Mouse (Mus musculus) MEL (cell line): ENCODE data around the gene Brpf3. TPM values are rescaled to one million over a fixed set of nuclear protein-coding genes. Genes with fewer than 3 reads are reported as not detected.

Source experiments
- DNase-seq: peaks from one replicate; pipeline ENCODE4 v3.0.0; 2011; ENCODE audit warnings: low read depth, low spot score
- H3K27ac ChIP-seq: 2 replicates; pipeline ENCODE4 v1.5.1; 2012; ENCODE audit warnings: low read depth, mild to moderate bottlenecking, control low read depth, low read length, moderate library complexity; ENCODE audit not compliant: control insufficient read depth
- H3K27me3 ChIP-seq, 2 experiments: fragments of 150-350 bp in 1 of 2; sonication (generic) in 1 of 2; 2 replicates each; pipeline ENCODE4 v1.6.1; 2012; ENCODE audit warnings: low read length in 2 of 2, mild to moderate bottlenecking in 2 of 2, improper control_type of control experiment in 1 of 2, moderate library complexity in 1 of 2; ENCODE audit not compliant: insufficient read depth in 2 of 2, control insufficient read depth in 1 of 2
- H3K36me3 ChIP-seq, 2 experiments: 2 replicates each; pipeline ENCODE4 v1.6.1; 2012 to 2014; ENCODE audit warnings: low read length in 2 of 2, improper control_type of control experiment in 1 of 2, inconsistent platforms in 1 of 2, mild to moderate bottlenecking in 1 of 2; ENCODE audit not compliant: insufficient read depth in 2 of 2, control insufficient read depth in 1 of 2
- H3K4me1 ChIP-seq, 2 experiments: fragments of 150-350 bp in 1 of 2; sonication (generic) in 1 of 2; 2 replicates each; pipeline ENCODE4 v1.6.1; 2012; ENCODE audit warnings: low read length in 2 of 2, improper control_type of control experiment in 1 of 2, mild to moderate bottlenecking in 1 of 2; ENCODE audit not compliant: insufficient read depth in 2 of 2, control insufficient read depth in 1 of 2
- H3K4me3 ChIP-seq, 2 experiments: fragments of 150-350 bp in 1 of 2; sonication (generic) in 1 of 2; 2 replicates each; pipeline ENCODE4 v1.5.1; 2012; ENCODE audit warnings: low read depth in 2 of 2, low read length in 2 of 2, mild to moderate bottlenecking in 2 of 2, moderate library complexity in 2 of 2, control low read depth in 1 of 2, improper control_type of control experiment in 1 of 2; ENCODE audit not compliant: control insufficient read depth in 1 of 2, insufficient read depth in 1 of 2
- H3K79me2 ChIP-seq: 2 replicates; pipeline ENCODE4 v1.6.1; 2012; ENCODE audit warnings: mild to moderate bottlenecking, low read length, moderate library complexity; ENCODE audit not compliant: control insufficient read depth, poor library complexity, insufficient read depth
- H3K9ac ChIP-seq: 2 replicates; pipeline ENCODE4 v1.6.1; 2012; ENCODE audit warnings: low read depth, mild to moderate bottlenecking, control low read depth, low read length, moderate library complexity; ENCODE audit not compliant: control insufficient read depth, poor library complexity, severe bottlenecking
- H3K9me3 ChIP-seq: fragments of 150-350 bp; sonication (generic); replicated peaks from 2 replicates; pipeline ENCODE4 v1.6.1; 2012; ENCODE audit warnings: mild to moderate bottlenecking, low read length, improper control_type of control experiment, moderate library complexity; ENCODE audit not compliant: insufficient read depth
- BHLHE40 ChIP-seq: IDR thresholded peaks from 2 replicates; pipeline ENCODE4 v1.6.1; 2012; ENCODE audit warnings: low read depth, mild to moderate bottlenecking, inconsistent platforms, low read length, improper control_type of control experiment, borderline replicate concordance
- CTCF ChIP-seq, 3 experiments: IDR thresholded peaks in 2 of 3; conservative IDR thresholded peaks in 1 of 3; 2 replicates each; pipeline ENCODE4 v1.5.1; 2011 to 2012; ENCODE audit warnings: low read length in 3 of 3, low read depth in 2 of 3, mild to moderate bottlenecking in 2 of 3, improper control_type of control experiment in 1 of 3, inconsistent platforms in 1 of 3, mixed read lengths in 1 of 3, moderate library complexity in 1 of 3; ENCODE audit not compliant: control insufficient read depth in 1 of 3, insufficient read depth in 1 of 3, poor library complexity in 1 of 3, severe bottlenecking in 1 of 3
- EP300 ChIP-seq, 2 experiments: IDR thresholded peaks; 2 replicates each; pipeline ENCODE4 v1.6.1; 2011; ENCODE audit warnings: improper control_type of control experiment in 2 of 2, low read length in 2 of 2, low read depth in 1 of 2, mild to moderate bottlenecking in 1 of 2
- ETS1 ChIP-seq: IDR thresholded peaks from 2 replicates; pipeline ENCODE4 v1.6.1; 2012; ENCODE audit warnings: low read depth, mild to moderate bottlenecking, inconsistent platforms, low read length, improper control_type of control experiment, moderate library complexity
- GATA1 ChIP-seq: IDR thresholded peaks from 2 replicates; pipeline ENCODE4 v1.6.1; 2011; ENCODE audit warnings: low read depth, low read length, improper control_type of control experiment
- HCFC1 ChIP-seq: IDR thresholded peaks from 2 replicates; pipeline ENCODE4 v1.6.1; 2012; ENCODE audit warnings: low read depth, mild to moderate bottlenecking, inconsistent platforms, low read length, improper control_type of control experiment, moderate library complexity
- MAFK ChIP-seq: IDR thresholded peaks from 2 replicates; pipeline ENCODE4 v1.6.1; 2011; ENCODE audit warnings: low read depth, mild to moderate bottlenecking, low read length, improper control_type of control experiment, borderline replicate concordance
- MAX ChIP-seq: IDR thresholded peaks from 2 replicates; pipeline ENCODE4 v1.6.1; 2011; ENCODE audit warnings: low read length, improper control_type of control experiment
- MAZ ChIP-seq: IDR thresholded peaks from 2 replicates; pipeline ENCODE4 v1.6.1; 2012; ENCODE audit warnings: low read depth, mild to moderate bottlenecking, inconsistent platforms, low read length, improper control_type of control experiment
- MXI1 ChIP-seq: IDR thresholded peaks from 2 replicates; pipeline ENCODE4 v1.6.1; 2011; ENCODE audit warnings: mild to moderate bottlenecking, low read depth, low read length, improper control_type of control experiment
- MYC ChIP-seq: IDR thresholded peaks from 2 replicates; pipeline ENCODE4 v1.6.1; 2011; ENCODE audit warnings: low read depth, mild to moderate bottlenecking, low read length, improper control_type of control experiment, moderate library complexity
- NELFE ChIP-seq: IDR thresholded peaks from 2 replicates; pipeline ENCODE4 v1.6.1; 2011; ENCODE audit warnings: low read depth, low read length, improper control_type of control experiment
- NRF1 ChIP-seq: IDR thresholded peaks from 2 replicates; pipeline ENCODE4 v1.6.1; 2014; ENCODE audit warnings: low read depth, mild to moderate bottlenecking, inconsistent platforms, low read length, improper control_type of control experiment, moderate library complexity; ENCODE audit not compliant: poor library complexity, insufficient read depth, severe bottlenecking
- POLR2A ChIP-seq, 2 experiments: IDR thresholded peaks; 2 replicates each; pipeline ENCODE4 v1.6.1; 2011 to 2012; ENCODE audit warnings: low read length in 2 of 2, mild to moderate bottlenecking in 2 of 2, control low read depth in 1 of 2, improper control_type of control experiment in 1 of 2, low read depth in 1 of 2, moderate library complexity in 1 of 2; ENCODE audit not compliant: control insufficient read depth in 1 of 2, insufficient read depth in 1 of 2, poor library complexity in 1 of 2
- RAD21 ChIP-seq: IDR thresholded peaks from 2 replicates; pipeline ENCODE4 v1.6.1; 2011; ENCODE audit warnings: mild to moderate bottlenecking, low read depth, low read length, improper control_type of control experiment
- SIN3A ChIP-seq: IDR thresholded peaks from 2 replicates; pipeline ENCODE4 v1.6.1; 2012; ENCODE audit warnings: low read length, improper control_type of control experiment, inconsistent platforms
- TAL1 ChIP-seq: IDR thresholded peaks from 2 replicates; pipeline ENCODE4 v1.6.1; 2012; ENCODE audit warnings: mild to moderate bottlenecking, inconsistent platforms, low read length, moderate library complexity, mixed read lengths
- TBP ChIP-seq: IDR thresholded peaks from 2 replicates; pipeline ENCODE4 v1.8.0; 2011; ENCODE audit warnings: low read depth, low read length, improper control_type of control experiment
- USF1 ChIP-seq: IDR thresholded peaks from 2 replicates; pipeline ENCODE4 v1.6.1; 2014; ENCODE audit warnings: low read depth, mild to moderate bottlenecking, inconsistent platforms, low read length, improper control_type of control experiment, moderate library complexity
- ZC3H11A ChIP-seq: IDR thresholded peaks from 2 replicates; pipeline ENCODE4 v1.6.1; 2012; ENCODE audit warnings: low read depth, mild to moderate bottlenecking, inconsistent platforms, low read length, improper control_type of control experiment
- ZMIZ1 ChIP-seq: IDR thresholded peaks from 2 replicates; pipeline ENCODE4 v1.6.1; 2012; ENCODE audit warnings: low read depth, mild to moderate bottlenecking, inconsistent platforms, low read length, improper control_type of control experiment, moderate library complexity
- polyA plus RNA-seq, 2 experiments: library from polyadenylated mRNA; stranded (reverse) in 1 of 2; unstranded in 1 of 2; fragments of >175 nt in 1 of 2; fragments of >200 nt in 1 of 2; gene quantifications; 2 replicates each; pipeline versions ENCODE4 v1.2.1 to v1.2.4; 2012; ENCODE audit warnings: low replicate concordance in 2 of 2, low read depth in 1 of 2; ENCODE audit not compliant: insufficient read length in 2 of 2, insufficient read depth in 1 of 2, missing spikeins in 1 of 2
- total RNA-seq: library from RNA; depleted of rRNA; stranded (reverse); fragments of 300-350 nt; gene quantifications from 2 replicates; pipeline ENCODE4 v1.2.3, GENCODE M21; 2012

Gene Brpf3
- total and polyA plus RNA-seq, 3 experiments: 1.7 to 23.7 TPM; not detected in 1

- TF ChIP-seq ETS1: peak; percentile 59
- no peak for TF ChIP-seq NELFE
Observed at GRCm38 (mm10) chr17:28882810-28883209, 81.9 kb downstream of the Brpf3 start (continued).

GRCm38 (mm10) chr17:28883941-28884516, 83.1 kb downstream of the Brpf3 start:
- Histone ChIP-seq H3K27me3 (no peaks in the 10 kb centered on the region), H3K36me3 (peaks cover 0 to 6% of the 10 kb centered on the region in 2 experiments; a peak in 2 of 4 replicates), H3K4me1 (peaks cover 0 to 5% of the 10 kb centered on the region in 2 experiments; a peak in 2 of 4 replicates), H3K9ac (peak overlapping the region; percentile 38), H3K4me3 (peak overlapping the region; percentile 38 to 42), H3K9me3 (no peaks in the 10 kb centered on the region), H3K27ac (no peak overlapping the region), H3K79me2 (no peaks in the 10 kb centered on the region)
- peak; percentile 65 for TF ChIP-seq MXI1
- TF ChIP-seq RAD21: no peak
- 0 out of 2 replicates have a peak, but pooled peaks have one; percentile 43 for TF ChIP-seq MYC
- peak; percentile 86 for TF ChIP-seq SIN3A
- TF ChIP-seq MAZ: 0 out of 2 replicates have a peak, but pooled peaks have one; percentile 37
- peak; percentile 61 for TF ChIP-seq ETS1
- no peak for TF ChIP-seq NRF1
- TF ChIP-seq EP300 (IDR thresholded peaks at IDR 0.05; ENCODE audit: low read depth in 1 of 2, low read length in 2 of 2): peak in 1 of 2 experiments; percentile 41; a peak in 1 of 4 replicates
- peak; percentile 19; the same call in 1 of the 2 replicates for TF ChIP-seq USF1
- TF ChIP-seq ZC3H11A: no peak
- TF ChIP-seq MAX: peak; percentile 23; the same call in 1 of the 2 replicates
- no peak for TF ChIP-seq CTCF (IDR thresholded peaks at IDR 0.05 in 2 of 3, conservative IDR thresholded peaks at IDR 0.05 in 1 of 3; ENCODE audit: control insufficient read depth in 1 of 3, insufficient read depth in 1 of 3, low read depth in 2 of 3, low read length in 3 of 3, poor library complexity in 1 of 3, severe bottlenecking in 1 of 3)
- TF ChIP-seq MAFK: no peak
- TF ChIP-seq ZMIZ1: no peak
- TF ChIP-seq TAL1: peak; percentile 23; the same call in 1 of the 2 replicates
- peak; percentile 77 for TF ChIP-seq GATA1
- TF ChIP-seq TBP: 0 out of 2 replicates have a peak, but pooled peaks have one; percentile 43
- no peak for TF ChIP-seq POLR2A (IDR thresholded peaks at IDR 0.05; ENCODE audit: control insufficient read depth in 1 of 2, insufficient read depth in 1 of 2, low read depth in 1 of 2, low read length in 2 of 2, poor library complexity in 1 of 2)
- TF ChIP-seq BHLHE40: no peak
- peak; percentile 95 for TF ChIP-seq HCFC1
- peak; percentile 65 for DNase-seq
